ENCODE assay signal across 8 mouse cellular contexts in the genomic region with DNA sequence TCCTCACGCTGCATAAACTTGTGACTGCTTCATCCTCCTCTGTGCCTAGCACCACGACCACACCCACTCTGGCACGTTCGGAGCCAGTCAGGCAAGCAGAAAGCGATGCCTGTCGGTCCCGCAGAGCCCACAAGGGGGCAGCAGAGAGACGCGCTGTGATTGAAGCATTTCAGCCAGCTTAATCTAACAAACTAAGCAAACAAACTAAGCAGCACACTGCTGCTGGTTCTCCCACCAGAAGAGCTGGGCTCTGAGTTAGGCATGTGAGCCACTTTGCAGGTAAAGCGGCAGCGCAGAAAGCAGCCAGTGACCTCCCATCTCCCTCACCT. TPM values are rescaled to one million over a fixed set of nuclear protein-coding genes. Genes with fewer than 3 reads are reported as not detected.
A peak's percentile ranks its signal among the peaks of the same experiment; 100 is the strongest.
DNase-seq lines count a peak whose midpoint lies in the region; ATAC-seq and TF ChIP-seq lines count a peak whose summit lies in the region.

No protein-coding gene starts in this region.

- TF ChIP-seq CTCF in lung, postnatal 0 days (IDR thresholded peaks at IDR 0.05) = peak; percentile 100

- peaks cover 7% of the 10 kb centered on the region; the same call in 1 of the 2 replicates for H3K4me1 ChIP-seq in hindbrain, embryonic 12.5 days
- no peaks in the 10 kb centered on the region for H3K4me1 ChIP-seq in lung, postnatal 0 days (ENCODE audit: insufficient read depth, low read depth, low read length)

- WGBS in hindbrain, embryonic 12.5 days = 2% methylated on average over 11 of the region's 11 CpGs
- WGBS in lung, postnatal 0 days = 1% methylated on average over 11 of the region's 11 CpGs

- H3K9me3 ChIP-seq in hindbrain, embryonic 12.5 days (replicated peaks) = peaks cover 3% of the 10 kb centered on the region; the same call in 1 of the 2 replicates
- H3K9me3 ChIP-seq in lung, postnatal 0 days (ENCODE audit: low read length) = no peaks in the 10 kb centered on the region

- peak; percentile 78 for ATAC-seq in hindbrain, embryonic 12.5 days (ENCODE audit: low FRiP score)
- ATAC-seq in lung, postnatal 0 days = peak; percentile 86

- H3K4me3 ChIP-seq in hindbrain, embryonic 12.5 days = 0 out of 2 replicates have a peak overlapping the region, but pooled peaks have one; percentile 1
- no peak overlapping the region for H3K4me3 ChIP-seq in lung, postnatal 0 days (ENCODE audit: low read depth, low read length)

- peak; percentile 94 for DNase-seq in NIH3T3 (ENCODE audit: low read depth)
- DNase-seq in cerebellum, postnatal 14 days = peak; percentile 98 to 99
- DNase-seq in frontal cortex, postnatal 14 days (ENCODE audit: low spot score in 2 of 2) = peak; percentile 90 to 97
- DNase-seq in layer of hippocampus, postnatal 10 days (ENCODE audit: low spot score in 2 of 2) = peak; percentile 99 to 100
- DNase-seq in lung, postnatal 0 days (ENCODE audit: low spot score) = peak; percentile 94
- DNase-seq in ovary, postnatal 36 days (ENCODE audit: low spot score) = peak; percentile 92
- DNase-seq in thymus, postnatal 14 days = peak; percentile 94

- H3K9ac ChIP-seq in hindbrain, embryonic 12.5 days = no peak overlapping the region
- no peak overlapping the region for H3K9ac ChIP-seq in lung, postnatal 0 days (replicated peaks; ENCODE audit: low read depth)

- peaks cover 5% of the 10 kb centered on the region; the same call in 1 of the 2 replicates for H3K27me3 ChIP-seq in hindbrain, embryonic 12.5 days
- H3K27me3 ChIP-seq in lung, postnatal 0 days (replicated peaks; ENCODE audit: insufficient read depth, low read length) = no peaks in the 10 kb centered on the region

- H3K4me2 ChIP-seq in hindbrain, embryonic 12.5 days (replicated peaks) = peak overlapping the region; percentile 38
- H3K4me2 ChIP-seq in lung, postnatal 0 days (replicated peaks; ENCODE audit: low read depth, low read length) = no peak overlapping the region

- no peaks in the 10 kb centered on the region for H3K36me3 ChIP-seq in hindbrain, embryonic 12.5 days
- no peaks in the 10 kb centered on the region for H3K36me3 ChIP-seq in lung, postnatal 0 days (ENCODE audit: insufficient read depth, low read length)

- no peak for TF ChIP-seq EP300 in lung, postnatal 0 days (IDR thresholded peaks at IDR 0.05)

- H3K27ac ChIP-seq in hindbrain, embryonic 12.5 days = no peak overlapping the region
- no peak overlapping the region for H3K27ac ChIP-seq in lung, postnatal 0 days (ENCODE audit: low read length)

RNA-seq across cellular contexts. Expression of gene Otud3, which starts 8.3 kb away (rescaled TPM):
- 3.3 and 4.0 TPM in 2 replicates for polyA plus RNA-seq in hindbrain, embryonic 12.5 days (2016; fragmentation: Nextera tagmentation; extraction: Ambion mirVana)
- total RNA-seq in layer of hippocampus, postnatal 10 days (2021) = 10 to 100 TPM; 12.3 to 13.1 TPM
- 3.7 and 4.0 TPM in 2 replicates for polyA plus RNA-seq in lung, postnatal 0 days (2015; fragmentation: Nextera tagmentation; extraction: Ambion mirVana)

RNA-seq across cellular contexts. Expression of gene Pla2g2e, which starts 44.4 kb away (rescaled TPM):
- not detected in 2 replicates for polyA plus RNA-seq in hindbrain, embryonic 12.5 days (2016; fragmentation: Nextera tagmentation; extraction: Ambion mirVana)
- total RNA-seq in layer of hippocampus, postnatal 10 days (2021) = not detected
- not detected in 2 replicates for polyA plus RNA-seq in lung, postnatal 0 days (2015; fragmentation: Nextera tagmentation; extraction: Ambion mirVana)

RNA-seq across cellular contexts. Expression of gene Rnf186, which starts 44.8 kb away (rescaled TPM):
- polyA plus RNA-seq in hindbrain, embryonic 12.5 days (2016; fragmentation: Nextera tagmentation; extraction: Ambion mirVana) = not detected in 2 replicates
- total RNA-seq in layer of hippocampus, postnatal 10 days (2021) = not detected
- 17.9 and 21.6 TPM in 2 replicates for polyA plus RNA-seq in lung, postnatal 0 days (2015; fragmentation: Nextera tagmentation; extraction: Ambion mirVana)

RNA-seq across cellular contexts. Expression of gene Gm13030, which starts 48.3 kb away (rescaled TPM):
- not detected in 2 replicates for polyA plus RNA-seq in hindbrain, embryonic 12.5 days (2016; fragmentation: Nextera tagmentation; extraction: Ambion mirVana)
- total RNA-seq in layer of hippocampus, postnatal 10 days (2021) = not detected
- polyA plus RNA-seq in lung, postnatal 0 days (2015; fragmentation: Nextera tagmentation; extraction: Ambion mirVana) = not detected in 2 replicates

RNA-seq across cellular contexts. Expression of gene Tmco4, which starts 50.6 kb away (rescaled TPM):
- 1.1 and 1.4 TPM in 2 replicates for polyA plus RNA-seq in hindbrain, embryonic 12.5 days (2016; fragmentation: Nextera tagmentation; extraction: Ambion mirVana)
- 1 to 10 TPM; 1.5 to 1.8 TPM for total RNA-seq in layer of hippocampus, postnatal 10 days (2021)
- 8.3 and 8.5 TPM in 2 replicates for polyA plus RNA-seq in lung, postnatal 0 days (2015; fragmentation: Nextera tagmentation; extraction: Ambion mirVana)

Comparison
In these comparisons a context has a peak if more than half of its experiments do, and no peak if none do; other contexts are left out.
1. RNA of gene Rnf186, which starts 44.8 kb away (polyA plus RNA-seq): 17.9 to 21.6 TPM in lung, postnatal 0 days; not detected in hindbrain, embryonic 12.5 days; every median in the first group is over 10 times any median in the second.
2. Peak in every context shown above with its lines, with median percentiles within 50 percentile points of each other: DNase-seq.